Mouse (Mus musculus) ES-Bruce4 (cell line): ENCODE data around the gene Smad3.

Experiments used
- CTCF ChIP-seq: IDR thresholded peaks from one replicate; pipeline ENCODE4 v1.8.1; 2011; ENCODE audit warnings: low read depth, low read length
- POLR2A ChIP-seq: IDR thresholded peaks from one replicate; pipeline ENCODE4 v1.8.1; 2011; ENCODE audit warnings: low read length; ENCODE audit not compliant: insufficient read depth

DNA sequence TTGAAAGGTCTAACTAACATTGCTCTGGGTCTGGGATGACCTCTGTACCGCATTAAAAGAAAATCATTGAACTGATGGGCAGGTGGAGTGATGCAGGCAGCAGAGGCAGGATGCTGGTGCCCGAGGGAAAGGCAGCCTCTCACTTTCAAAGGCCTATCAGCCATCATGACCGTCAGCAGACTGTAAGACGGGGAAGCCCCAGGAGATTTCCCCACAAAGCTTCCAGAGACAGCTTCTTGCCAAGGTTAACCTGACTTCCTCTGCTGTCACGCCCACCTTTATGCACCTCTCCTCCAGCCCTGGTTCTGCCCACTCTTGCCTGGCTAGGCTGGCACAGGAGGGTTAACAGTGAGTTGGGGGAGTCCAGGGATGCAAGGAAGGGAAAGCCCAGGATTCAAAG lies 44.3 kb upstream of the Smad3 start:
- TF ChIP-seq CTCF: no peak
- TF ChIP-seq POLR2A: no peak
